Mouse (Mus musculus) olfactory bulb, adult 2 months (tissue): ENCODE results near the gene Fitm1. TPM values are rescaled to one million over a fixed set of nuclear protein-coding genes. Genes with fewer than 3 reads are reported as not detected.

ENCODE experiments used
- H3K27ac ChIP-seq: fragments of 200-500 bp; 2 replicates; pipeline ENCODE4 v1.5.1; 2012; ENCODE audit warnings: low read depth, low read length; ENCODE audit not compliant: insufficient read depth
- H3K4me1 ChIP-seq: fragments of 200-500 bp; 2 replicates; pipeline ENCODE4 v1.6.1; 2012; ENCODE audit warnings: low read length; ENCODE audit not compliant: control insufficient read depth, insufficient read depth
- H3K4me3 ChIP-seq: fragments of 200-500 bp; 2 replicates; pipeline ENCODE4 v1.5.1; 2012; ENCODE audit warnings: mild to moderate bottlenecking, low read depth, low read length, moderate library complexity; ENCODE audit not compliant: insufficient read depth
- CTCF ChIP-seq: fragments of 200-500 bp; IDR thresholded peaks from 2 replicates; pipeline ENCODE4 v1.5.1; 2012; ENCODE audit warnings: low read depth, mild to moderate bottlenecking, low read length, moderate library complexity; ENCODE audit not compliant: insufficient read depth
- POLR2A ChIP-seq: fragments of 200-500 bp; IDR thresholded peaks from 2 replicates; pipeline ENCODE4 v1.6.1; 2012; ENCODE audit warnings: mild to moderate bottlenecking, low read depth, low read length, moderate library complexity; ENCODE audit not compliant: insufficient read depth
- WGBS: fragments of 180-500 bp; shearing (Covaris S2); methylation state at CpG from one replicate; pipeline ENCODE4 v1.1.7; 2018; 5-methylcytosine and 5-hydroxymethylcytosine counted together
- polyA plus RNA-seq: library from polyadenylated mRNA; stranded (reverse); fragments of >200 nt; gene quantifications from 2 replicates; pipeline ENCODE4 v1.2.4, GENCODE M21; 2012; ENCODE audit warnings: low replicate concordance; ENCODE audit not compliant: missing spikeins, insufficient read depth, insufficient read length

The Fitm1 gene
- polyA plus RNA-seq, 1 experiment = not detected

DNA sequence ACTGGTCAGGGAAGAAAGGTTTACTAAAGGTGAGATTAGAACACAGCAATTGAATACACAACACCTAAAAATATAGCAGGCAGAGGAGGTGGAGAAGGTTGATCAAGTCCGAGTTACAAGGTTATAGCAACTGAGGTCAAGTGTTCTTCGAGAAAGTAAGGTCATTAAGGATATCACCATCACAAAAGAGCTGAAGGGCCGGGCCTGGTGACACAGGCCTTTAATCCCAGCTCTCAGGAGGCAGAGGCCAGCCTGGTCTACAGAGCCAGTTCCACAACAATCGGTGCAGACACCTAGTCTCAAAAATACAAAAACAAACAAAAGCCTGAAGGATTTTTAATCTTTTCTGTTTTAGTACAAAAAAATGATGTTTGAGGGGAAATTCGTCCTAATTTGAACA is 24.1 kb upstream of the Fitm1 start:
- Histone ChIP-seq H3K4me3 (no peak overlapping the region), H3K4me1 (no peaks in the 10 kb centered on the region), H3K27ac (no peak overlapping the region)
- 74% methylated on average over 5 of the region's 5 CpGs for WGBS
- TF ChIP-seq CTCF (no peak), POLR2A (no peak)

- TF ChIP-seq CTCF = no peak
- TF ChIP-seq POLR2A = no peak
- 92% methylated on average over 8 of the region's 8 CpGs for WGBS
- Histone ChIP-seq H3K4me1 (no peaks in the 10 kb centered on the region), H3K4me3 (no peak overlapping the region), H3K27ac (no peak overlapping the region)
Observed at GRCm38 (mm10) chr14:55551794-55552193, 23.6 kb upstream of the Fitm1 start.

DNA sequence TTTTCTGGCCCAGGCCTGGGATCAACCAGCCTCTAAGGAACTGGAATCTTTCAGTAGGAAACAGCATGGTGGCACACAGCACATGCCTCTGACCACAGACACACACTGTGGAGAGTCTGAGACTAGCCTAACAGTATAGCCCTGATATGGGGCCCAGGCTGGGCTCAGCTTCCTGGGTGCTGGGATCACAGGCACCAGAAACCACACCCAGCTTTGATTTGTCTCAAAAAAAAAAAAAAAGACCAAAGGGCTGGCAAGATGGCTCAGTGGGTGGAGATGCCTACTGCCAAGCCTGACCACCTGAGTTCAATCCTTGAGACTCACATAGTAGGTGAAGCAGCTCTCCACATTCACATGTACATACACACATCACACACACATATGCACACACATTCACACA is 20.8 kb upstream of the Fitm1 start:
- Histone ChIP-seq H3K4me3 (no peak overlapping the region), H3K4me1 (no peaks in the 10 kb centered on the region), H3K27ac (peak overlapping the region; percentile 33; the same call in 1 of the 2 replicates)
- no peak for TF ChIP-seq CTCF
- no peak for TF ChIP-seq POLR2A

DNA sequence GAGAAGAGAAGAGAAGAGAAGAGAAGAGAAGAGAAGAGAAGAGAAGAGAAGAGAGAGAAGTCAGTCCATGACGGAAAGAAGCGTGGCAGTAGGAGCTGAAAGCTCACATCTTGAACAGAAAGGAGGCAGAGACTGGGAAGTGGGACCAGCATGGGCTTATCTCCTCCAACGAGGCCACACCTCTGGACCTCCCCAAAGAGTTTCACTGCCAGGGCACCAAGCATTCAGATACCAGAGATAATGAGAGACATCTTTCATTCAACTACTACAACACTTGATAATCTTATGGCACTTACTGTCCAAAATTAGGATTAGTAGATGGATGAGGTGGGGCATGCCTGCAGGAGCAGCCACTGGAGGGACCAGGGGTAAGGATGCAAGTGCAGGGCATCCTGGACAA is 19.6 kb upstream of the Fitm1 start:
- H3K4me3 ChIP-seq = no peak overlapping the region
- no peak for TF ChIP-seq CTCF
- no peak for TF ChIP-seq POLR2A
- no peaks in the 10 kb centered on the region for H3K4me1 ChIP-seq
- 76% methylated on average over 3 of the region's 3 CpGs for WGBS
- no peak overlapping the region for H3K27ac ChIP-seq

DNA sequence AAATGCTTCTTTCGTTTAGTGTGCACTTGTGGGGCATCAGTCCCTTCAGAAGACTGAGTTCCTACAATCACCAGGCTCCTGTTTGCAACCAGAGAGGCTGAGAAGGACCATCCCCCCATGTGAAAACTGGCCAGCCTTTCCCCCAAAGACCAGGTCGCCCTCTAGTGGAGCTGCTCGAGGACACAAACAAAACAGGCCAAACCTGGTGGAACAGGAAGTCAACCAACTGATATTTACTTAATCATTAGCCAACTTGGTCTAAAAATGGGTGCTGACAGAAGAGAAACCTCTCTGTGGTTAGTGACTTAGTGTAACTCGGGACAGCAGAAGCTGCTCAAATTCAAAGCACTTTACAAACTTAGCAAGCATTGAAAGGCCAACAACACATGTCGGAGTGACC is 18.4 kb upstream of the Fitm1 start:
- TF ChIP-seq CTCF = peak; percentile 45; the same call in 1 of the 2 replicates
- no peak for TF ChIP-seq POLR2A
- no peak overlapping the region for H3K27ac ChIP-seq
- H3K4me3 ChIP-seq = no peak overlapping the region
- WGBS = 26% methylated on average over 5 of the region's 5 CpGs
- peaks cover 7% of the 10 kb centered on the region for H3K4me1 ChIP-seq

GRCm38 (mm10) chr14:55557587-55557986 is 17.8 kb upstream of the Fitm1 start:
- no peak overlapping the region for H3K4me3 ChIP-seq
- H3K4me1 ChIP-seq = peaks cover 8% of the 10 kb centered on the region
- no peak overlapping the region for H3K27ac ChIP-seq
- 93% methylated on average over 3 of the region's 3 CpGs for WGBS
- TF ChIP-seq CTCF (no peak), POLR2A (no peak)

DNA sequence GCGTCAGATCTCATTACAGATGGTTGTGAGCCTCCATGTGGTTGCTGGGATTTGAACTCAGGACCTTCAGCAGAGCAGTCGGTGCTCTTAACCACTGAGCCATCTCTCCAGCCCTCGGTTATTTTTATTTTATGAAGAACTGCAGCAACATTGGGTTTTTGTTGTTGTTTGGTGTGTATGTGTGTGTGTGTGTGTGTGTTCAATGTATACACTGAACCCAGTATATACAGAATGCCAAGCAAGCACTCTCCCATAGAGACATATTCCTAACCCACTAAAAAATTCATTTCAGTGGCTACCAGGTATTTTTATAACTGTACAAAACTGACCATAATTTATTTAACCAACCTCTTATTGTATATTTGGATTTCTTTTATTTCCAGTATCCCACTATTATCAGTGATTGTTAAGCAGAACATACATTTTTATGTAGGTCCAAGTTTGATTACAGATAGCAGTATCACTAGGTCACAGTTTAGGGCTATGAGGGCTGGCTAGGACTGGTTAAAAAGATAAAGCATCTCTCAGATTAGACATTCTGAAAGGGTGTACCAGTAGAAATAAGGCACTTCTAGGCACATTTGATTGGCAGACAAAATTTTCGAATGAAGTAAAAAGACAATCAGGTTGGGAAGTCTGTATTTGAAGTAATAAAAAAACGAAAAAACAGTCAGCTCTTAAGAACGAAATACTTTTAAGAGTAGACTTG is 16.5 kb upstream of the Fitm1 start:
- Histone ChIP-seq H3K4me3 (no peak overlapping the region), H3K4me1 (peaks cover 8% of the 10 kb centered on the region), H3K27ac (no peak overlapping the region)
- WGBS = 47% methylated on average over 6 of the region's 6 CpGs
- TF ChIP-seq CTCF (no peak), POLR2A (no peak)

DNA sequence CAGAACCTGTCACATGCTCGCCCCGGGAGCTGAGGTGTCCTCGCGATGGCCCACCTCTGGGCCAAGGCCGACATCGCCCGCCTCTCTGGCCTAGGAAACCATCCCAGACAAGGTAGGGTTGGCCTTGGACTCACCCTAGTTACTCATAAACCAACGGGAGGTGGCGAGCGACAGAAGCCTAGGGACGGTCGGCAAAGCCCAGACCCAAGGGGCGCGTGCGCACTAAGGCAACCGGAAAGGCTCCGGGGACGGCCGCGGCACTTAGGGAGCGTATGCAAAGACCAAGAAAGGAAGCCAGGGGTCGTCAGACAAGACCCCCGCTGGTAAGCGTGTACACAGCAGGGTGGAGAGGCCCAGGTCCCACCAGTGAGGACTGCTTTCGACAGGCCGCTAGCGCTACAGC is 15.6 kb upstream of the Fitm1 start, which contains the start of gene Dcaf11:
TSS of gene Dcaf11 (plus strand) at position 208 of the 403 bp plus-strand sequence.
- Histone ChIP-seq H3K4me3 (peak within 1 kb of the TSS; percentile 76), H3K4me1 (peaks cover 8% of the 10 kb centered on the region), H3K27ac (peak within 1 kb of the TSS; percentile 99)
- WGBS = under 1% methylated on average over 27 of the region's 27 CpGs
- TF ChIP-seq CTCF (no peak), POLR2A (no peak; the same call in 1 of the 2 replicates)

DNA sequence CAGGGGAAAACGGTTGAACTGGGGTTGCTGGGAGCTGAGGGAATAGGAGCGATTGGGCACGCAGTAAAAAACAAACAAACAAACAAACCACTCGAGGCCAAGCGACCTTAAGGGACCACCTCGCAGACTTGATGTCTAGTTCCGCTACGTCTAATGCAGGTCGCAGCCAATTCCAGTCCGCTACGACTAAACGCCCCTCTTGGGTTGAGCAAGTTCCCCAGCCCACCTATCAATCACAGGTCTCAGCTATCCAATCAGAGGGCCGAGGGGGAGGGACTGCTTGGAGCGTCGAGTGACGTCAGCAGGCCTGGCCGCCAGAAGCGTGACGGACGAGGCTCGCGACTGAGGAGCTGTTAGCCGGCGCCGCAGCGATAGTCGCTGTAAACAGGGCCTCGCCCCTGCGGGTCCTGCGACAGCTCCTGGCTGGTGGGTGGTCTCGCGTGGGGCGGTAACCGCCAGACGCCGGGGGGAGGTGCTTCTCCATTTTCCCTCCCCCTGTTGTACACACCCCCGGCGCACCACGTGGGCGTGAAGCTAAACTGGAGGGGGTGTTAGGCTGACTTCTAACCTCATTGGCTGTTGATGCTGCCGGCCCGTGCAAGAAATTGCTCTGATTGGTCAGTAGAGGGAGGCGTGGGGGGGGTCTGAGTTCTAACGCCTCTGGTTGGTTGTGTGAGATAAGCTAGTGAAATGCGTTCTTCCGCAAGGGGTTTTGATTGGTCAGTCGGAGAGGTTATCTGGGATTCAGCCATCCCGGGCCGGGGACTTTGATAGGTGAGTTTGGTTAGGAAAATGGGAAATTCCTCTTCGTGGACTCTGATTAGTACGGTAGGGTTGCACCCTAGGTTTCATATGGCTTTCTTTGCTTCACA is 15.0 kb upstream of the Fitm1 start, which contains the start of gene A730061H03Rik:
TSS of gene A730061H03Rik (minus strand) at position 205 of the 872 bp plus-strand sequence.
- TF ChIP-seq CTCF = no peak
- peak; percentile 46; the same call in 1 of the 2 replicates for TF ChIP-seq POLR2A
- Histone ChIP-seq H3K4me1 (peaks cover 8% of the 10 kb centered on the region), H3K27ac (peak within 1 kb of the TSS; percentile 99), H3K4me3 (peak within 1 kb of the TSS; percentile 76)
- under 1% methylated on average over 51 of the region's 51 CpGs for WGBS
